Mouse (Mus musculus): ENCODE data around the gene Ranbp6.

DNA sequence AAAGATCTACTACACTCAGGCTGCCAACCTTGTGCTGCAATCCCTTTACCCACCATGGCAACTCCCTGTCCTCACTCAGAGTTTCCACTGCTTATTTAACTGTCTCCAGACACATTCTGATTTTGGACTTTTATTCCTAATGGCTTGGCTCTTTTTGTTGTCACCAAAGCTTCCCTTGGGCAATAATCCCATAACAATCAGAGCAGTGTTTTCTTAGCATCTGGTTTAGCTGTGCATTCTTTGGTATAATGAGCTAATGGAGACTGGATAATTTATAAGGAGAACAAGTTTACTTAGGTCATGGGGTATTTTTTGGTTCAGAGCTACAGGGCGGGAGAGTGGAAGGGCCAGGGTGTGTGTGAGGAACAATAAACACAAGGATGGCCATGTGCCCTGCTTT, 25.4 kb upstream of the Ranbp6 start:
- TF ChIP-seq CTCF (IDR thresholded peaks at IDR 0.05; ENCODE audit: low read depth, low read length) (no peak), POLR2A (IDR thresholded peaks at IDR 0.05; ENCODE audit: insufficient read depth, low read length) (no peak), EP300 (IDR thresholded peaks at IDR 0.05; ENCODE audit: insufficient read depth, low read depth, low read length) (no peak)
